Mouse (Mus musculus) urinary bladder, adult 18-20 months (tissue): Measurements from ENCODE around the gene Nsun3.
A peak's percentile ranks its signal among the peaks of the same experiment; 100 is the strongest.

ENCODE experiments used
- DNase-seq, 2 experiments: peaks; one replicate each; pipeline ENCODE4 v3.0.0; 2022; ENCODE audit warnings: low spot score in 2 of 2, mixed read lengths in 2 of 2

The Nsun3 gene

DNA sequence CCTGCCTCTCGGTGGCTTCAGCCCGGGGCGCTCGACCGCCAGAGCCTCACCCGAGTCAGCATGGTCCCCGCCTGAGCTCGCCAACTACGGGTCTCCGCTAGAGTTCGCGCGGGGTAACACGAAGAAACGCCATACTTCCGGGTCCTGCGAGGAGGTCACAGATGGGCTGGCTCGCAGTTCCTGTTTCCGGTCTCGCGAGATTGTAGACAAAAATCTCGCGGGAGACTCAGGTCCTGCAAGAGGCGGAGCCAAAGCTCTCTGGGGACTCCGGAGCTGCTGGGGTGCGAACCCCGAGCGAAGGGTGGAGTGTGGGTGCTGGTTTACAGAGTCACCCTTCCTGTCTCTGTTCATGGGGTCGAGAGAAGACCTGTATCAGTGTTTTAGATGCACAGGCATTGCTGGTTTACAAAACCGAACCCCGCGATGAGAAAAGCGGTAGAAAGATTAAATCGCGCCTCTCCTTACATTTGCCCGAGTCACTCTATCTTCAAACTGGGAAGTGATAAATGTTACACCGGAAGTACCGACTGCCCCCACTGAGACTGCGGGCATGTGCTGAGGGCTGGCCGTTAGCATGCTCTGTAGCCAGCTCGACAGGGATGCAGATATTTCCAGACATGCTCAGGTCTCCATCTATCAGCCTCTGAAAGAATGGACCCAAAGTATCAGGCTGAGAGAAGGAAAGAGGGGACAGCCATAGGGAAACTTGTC, at the start of gene Nsun3:
TSS of gene Nsun3 (minus strand) at position 198 of the 711 bp plus-strand sequence.
- DNase-seq: peak; percentile 67 to 90

DNA sequence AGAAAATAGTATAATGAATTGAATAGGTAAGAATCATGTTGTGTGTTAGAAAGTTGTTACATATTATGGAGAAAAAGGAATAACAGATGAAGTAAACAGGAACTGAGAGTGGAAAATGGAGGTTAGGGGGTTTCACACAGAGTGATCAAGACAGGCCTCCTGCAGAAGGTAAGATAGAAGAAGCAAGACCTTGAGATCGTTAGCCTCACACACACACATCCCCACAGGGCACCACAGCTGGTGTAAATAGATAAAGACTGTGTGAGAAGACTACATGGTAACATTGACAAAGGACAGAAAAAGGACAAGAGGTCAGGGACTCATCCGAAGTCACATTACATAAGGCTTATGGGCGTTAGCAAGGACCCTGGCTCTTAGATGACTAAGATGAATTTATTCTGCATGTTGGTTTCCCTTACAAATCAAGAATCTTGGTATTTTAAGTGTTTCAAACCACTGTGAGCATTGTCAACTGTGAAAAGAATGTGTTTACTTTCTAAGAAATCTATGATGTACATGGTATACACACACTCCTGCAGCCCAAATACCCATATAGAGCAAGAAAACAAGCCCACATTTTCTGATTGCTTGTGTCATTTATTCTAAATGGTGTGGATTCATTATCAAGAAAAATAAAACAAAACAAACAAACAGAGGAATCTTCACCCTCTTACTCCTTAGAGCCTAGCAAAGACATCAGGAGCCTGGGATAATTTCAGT, 47.6 kb upstream of the Nsun3 start:
- no peak for DNase-seq

DNA sequence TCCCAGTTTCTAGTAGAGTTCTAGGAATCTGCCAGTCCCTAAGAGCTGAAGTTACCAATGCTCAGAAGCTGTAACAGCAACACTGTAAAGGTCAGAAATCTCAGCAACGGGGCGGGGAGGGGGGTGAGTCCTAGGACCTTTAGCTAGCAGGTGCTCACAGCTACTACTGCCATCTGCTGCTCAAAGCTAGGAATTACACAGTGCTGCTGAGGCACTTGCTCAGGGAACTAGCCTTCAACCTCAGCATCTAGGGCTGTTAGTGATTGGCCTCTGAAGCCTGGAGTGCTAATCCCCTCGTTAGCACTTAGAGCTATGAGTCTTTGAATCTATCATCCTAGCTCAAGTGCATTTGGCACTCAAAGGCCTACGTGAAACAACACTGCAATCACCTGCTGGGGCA, 45.9 kb upstream of the Nsun3 start:
- no peak for DNase-seq

DNA sequence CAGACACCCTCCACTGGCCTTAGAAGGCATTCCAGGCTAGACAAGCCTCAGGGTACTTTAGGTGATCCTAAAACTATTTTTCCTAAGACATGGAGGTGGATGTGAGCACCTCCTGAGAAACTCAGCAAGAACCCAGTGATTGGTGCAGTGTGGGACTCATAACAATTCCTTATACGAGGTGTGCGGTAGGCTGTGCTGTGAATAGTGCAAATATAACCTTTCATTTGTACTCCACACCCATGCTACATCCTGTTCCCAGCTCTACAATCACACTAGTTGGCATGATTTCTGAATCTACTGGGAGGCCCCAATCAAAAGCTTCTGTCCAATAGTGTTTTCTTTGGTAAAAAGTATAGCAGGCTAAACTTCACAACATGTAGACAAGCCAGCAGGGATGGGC, 45.4 kb upstream of the Nsun3 start:
- DNase-seq: no peak

DNA sequence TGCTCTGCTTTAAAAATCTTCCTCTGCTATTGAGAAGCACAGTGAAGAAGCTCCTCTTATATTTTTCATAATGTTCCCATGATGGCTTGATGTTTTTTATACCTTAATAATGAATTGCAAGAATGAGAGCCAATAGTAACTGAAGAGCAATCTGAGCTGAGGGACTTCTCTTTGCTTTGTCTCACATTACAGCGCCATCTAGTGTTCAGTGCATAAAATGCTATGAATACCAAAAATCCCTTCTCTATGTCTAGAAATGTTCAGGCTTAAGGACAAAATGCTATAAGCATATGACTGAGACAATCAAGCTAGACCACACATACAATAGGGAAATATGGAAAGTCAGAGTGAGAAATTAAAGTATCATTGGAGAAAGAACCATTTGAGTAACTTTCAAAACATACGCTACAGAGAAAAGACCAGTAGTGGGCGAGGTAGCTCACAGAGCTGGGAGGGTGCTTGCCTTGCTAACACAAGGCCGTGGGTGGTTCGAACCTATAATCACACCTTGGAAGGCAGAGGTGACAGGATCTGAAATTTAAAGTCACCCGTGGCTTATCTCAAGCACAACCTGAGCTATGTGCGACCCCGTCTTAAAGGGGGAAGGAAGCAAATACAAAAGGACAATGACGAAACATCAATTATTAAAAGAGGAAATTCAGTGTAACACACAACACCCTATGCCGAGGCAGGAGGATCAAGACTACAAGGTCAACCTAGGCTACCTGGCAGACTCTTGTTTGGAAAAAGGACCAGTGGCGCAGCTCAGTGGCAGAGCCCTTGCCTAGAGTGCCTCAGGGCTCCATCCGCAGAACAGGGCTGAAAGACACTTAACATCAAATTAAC, 39.8 kb upstream of the Nsun3 start:
- no peak for DNase-seq

DNA sequence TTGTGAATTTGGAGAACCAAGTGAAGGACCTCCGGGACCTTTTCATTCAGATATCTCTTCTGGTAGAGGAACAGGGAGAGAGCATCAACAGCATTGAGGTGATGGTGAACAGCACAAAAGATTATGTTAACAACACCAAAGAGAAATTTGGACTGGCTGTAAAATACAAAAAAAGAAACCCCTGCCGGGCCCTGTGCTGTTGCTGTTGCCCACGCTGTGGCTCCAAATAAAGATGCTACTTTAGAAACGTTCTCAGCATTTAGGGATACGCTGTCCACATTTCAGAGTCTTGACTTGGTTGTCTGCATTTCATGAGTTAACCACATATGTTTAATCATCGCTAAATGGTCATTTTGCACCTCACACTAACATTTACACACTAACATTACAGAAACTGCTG, 35.9 kb upstream of the Nsun3 start:
- DNase-seq: no peak

DNA sequence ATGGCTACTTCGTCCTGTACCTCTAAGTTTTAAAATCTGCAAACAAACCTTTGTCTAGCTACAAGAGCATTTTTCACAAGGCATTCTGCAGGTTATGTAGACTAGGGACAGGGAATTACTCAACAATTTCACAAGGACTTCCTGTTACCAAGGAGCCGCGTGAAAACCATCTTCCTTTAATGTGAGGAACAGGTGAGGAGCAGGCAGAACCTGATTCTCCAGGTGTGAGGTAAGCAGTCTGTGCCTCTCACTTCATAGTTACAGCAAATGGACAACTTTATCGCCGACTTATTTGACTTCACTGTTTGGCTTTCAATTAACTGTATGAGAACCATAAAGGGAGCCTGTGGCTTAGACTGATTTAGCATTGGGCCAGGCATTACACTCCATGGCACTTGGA, 27.9 kb upstream of the Nsun3 start, which contains the start of gene Stx19:
TSS of gene Stx19 (plus strand) at position 186 of the 400 bp plus-strand sequence.
- DNase-seq: peak; percentile 21 to 53

DNA sequence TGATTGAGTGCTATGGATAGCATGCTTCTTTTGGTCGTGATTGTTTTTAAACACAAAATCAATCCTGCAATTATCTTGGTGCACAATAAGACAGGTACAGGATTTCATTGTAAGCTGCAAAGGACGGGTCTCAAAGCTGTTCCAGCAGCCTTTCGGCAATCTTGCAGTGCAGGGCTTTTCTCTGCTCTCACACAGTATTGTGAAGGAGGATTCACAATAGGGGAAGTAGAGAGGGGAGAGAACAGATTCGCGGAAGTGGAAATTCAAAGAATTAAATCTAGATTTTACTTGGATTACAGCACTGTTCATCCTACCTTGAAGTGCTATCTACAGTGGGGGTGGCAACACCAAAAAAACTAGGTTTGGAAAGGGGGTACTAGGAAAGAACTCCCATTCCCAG, 27.2 kb upstream of the Nsun3 start:
- DNase-seq: no peak

DNA sequence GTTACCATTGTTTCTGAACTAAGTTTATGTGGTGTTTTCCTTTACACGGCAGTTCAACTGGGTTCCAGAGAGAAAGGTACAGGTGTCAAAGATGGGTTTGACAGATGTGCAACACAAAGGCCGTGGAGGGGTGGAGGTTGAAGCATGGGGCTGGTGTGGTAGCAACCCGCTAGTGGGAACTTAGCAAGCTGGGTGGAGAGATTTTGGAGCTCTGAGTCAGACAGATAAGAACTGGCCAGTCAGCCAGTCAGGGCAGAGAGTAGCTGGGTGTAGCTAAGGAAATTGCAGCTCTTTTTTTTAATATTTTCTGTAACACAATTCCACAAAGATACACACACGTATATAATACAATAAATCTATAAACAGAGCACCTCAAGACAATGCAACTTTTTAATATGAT, 24.2 kb upstream of the Nsun3 start:
- DNase-seq: no peak

DNA sequence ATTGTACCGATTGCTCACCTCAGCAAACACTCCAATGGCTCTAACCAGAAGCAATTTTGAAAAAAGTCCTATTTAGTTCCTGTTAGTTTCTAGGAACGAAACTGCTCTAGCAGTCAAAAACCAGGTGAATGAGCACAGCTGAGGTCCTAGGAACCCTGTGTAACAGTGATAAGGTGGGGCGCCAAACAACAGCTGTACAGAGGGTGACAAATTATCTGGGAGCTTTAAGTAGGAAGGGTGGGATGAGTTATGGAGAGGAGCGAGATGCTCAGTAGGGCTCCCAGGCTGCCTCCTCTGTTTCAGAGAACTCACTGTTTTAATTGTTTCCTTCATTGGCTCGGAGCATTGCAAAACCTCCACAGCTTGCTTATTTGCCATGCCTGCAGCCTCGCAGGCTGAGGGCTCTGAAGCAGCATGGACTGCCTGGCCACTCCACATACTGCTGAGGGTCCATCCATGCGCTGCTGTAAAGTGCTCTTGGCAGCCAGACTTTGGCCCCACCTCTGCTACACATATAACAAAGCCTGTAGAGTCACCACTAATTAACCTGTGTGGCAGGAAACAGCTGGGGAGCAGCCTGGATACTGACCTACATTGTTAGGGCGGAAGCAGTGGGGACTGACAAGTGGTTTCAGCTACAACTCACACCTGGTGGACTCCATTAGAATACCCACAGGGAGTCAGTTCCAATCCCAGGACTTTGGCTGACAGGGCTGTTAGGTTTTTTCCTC, 20.8 kb upstream of the Nsun3 start:
- no peak for DNase-seq

DNA sequence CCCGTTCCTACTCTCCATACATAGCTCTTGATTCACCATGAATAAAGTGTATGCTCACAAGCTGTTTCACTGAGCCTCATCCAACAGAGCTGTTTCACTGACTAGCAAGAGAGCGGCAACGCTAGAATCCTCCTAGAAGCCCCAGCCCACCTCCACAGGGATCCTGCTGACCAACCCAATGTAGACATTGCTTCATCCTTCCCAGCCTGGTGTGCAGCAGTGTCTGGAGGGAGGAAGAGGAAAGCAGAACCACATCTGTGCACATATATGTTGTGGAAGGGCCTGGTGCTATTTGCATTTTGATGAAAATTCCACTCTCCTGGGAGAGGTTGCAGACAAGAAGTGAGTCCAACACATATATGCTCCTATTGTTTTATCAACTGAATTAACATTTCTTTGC, 18.0 kb upstream of the Nsun3 start:
- DNase-seq: no peak

DNA sequence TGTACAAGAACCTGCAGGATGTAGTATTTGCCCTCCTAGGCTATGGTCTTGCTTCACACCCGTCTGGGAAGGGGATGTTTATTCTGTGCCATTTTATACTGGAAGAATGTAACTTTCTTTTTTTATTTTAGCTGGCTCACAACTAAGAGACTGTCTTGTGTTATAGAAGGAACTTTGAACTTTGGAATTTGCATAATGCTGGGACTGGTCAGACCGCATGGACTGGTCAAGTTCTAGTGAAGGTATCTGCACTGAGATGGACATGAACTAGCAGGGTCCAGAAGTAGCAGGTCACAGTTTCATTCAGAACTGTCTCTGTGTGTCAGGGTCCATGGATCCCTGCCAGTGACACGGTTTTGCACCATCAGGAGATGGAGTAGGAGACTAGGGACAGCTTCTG, 13.2 kb upstream of the Nsun3 start:
- DNase-seq: no peak

DNA sequence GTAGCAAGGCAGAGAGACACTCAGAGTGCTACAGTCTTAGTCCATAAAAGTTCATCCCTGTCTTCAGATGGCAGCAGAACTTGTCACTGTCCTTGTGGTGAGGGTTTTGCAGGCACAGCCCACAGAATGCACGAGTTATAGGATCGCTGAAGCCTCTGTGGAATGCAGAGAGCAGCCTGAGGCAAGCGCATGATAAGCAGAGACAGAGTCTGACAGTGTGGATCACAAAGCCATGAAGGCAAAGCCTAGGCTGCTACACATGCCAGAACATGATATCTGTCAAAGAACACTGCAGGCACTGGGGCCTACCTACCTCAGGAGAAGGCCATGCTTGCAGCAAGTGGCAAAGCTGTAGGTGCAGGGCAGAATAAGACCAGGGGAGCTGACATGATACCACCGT, 12.8 kb upstream of the Nsun3 start:
- DNase-seq: no peak

DNA sequence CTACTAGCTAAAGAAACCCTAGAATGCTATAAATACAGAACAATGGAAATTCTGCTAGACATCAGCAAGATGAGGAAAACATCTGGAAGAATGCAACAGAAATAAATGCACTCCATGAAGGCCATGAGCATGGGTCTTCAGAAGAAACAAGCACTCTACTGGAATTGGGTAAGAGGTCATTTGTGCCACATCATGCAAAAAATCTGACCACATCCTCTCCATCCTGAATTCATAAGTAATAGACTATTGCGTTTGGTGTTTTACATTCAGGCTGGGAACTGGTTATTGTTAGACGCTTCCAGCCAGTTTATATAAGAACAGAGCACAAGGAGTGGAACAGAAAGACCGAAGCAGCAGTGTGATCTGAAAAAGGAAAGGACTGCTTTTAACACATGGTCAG, 12.2 kb upstream of the Nsun3 start:
- DNase-seq: no peak

DNA sequence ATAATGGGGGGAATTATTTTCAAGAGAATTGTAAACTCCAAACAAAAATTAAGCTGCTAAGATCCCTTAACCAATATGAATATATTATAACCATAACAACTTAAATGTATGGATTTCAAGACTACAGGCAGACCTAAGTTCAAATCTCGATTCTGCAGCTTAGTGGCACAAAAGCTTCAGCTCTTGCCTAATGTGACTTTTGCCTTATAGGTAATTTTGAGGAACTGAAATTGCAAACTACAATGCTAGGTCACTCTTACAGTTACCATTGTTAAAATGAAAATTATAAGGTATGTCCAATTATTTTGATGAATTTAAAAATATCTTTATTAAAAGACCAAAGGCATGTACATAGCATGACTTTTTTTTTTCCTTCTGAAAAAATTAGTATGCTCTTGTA, 10.0 kb upstream of the Nsun3 start:
- no peak for DNase-seq

DNA sequence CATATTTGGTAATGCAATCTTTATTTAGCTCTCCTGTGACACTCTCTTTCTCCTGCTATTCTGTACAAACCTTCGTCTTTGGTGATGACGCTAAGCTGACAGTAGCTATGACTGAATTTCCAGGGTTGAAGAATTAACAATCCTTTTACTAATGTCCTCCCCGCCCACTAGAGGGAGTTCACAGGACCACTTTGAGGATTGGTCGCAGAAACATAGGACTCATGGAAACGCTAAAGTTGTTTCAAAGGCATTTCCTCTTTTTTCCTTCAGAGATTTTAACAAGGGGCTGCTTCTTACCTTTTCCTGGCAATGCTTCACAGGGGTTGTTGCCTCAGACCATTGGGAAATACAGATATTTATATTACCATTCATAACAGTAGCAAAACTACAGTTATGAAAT, 4.4 kb downstream of the Nsun3 start:
- DNase-seq: no peak

DNA sequence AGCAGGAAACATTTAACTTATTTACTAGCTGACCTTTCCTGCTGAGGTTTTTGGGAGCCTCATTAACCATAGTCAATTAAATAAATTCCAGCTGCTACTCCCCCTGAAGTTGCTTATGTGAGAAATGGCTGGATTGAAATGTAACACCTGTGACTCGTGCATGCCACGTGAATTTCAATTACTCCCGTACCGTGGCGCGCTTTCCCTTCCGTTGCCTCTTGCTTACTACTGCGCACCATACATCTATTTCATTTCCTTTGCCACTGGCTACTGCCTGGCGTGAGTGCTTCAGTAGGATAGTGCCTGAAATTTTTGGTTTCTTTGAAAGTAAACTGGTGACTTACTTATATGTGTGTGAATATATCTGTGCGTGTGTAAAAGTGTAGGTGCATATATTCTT, 8.3 kb downstream of the Nsun3 start:
- DNase-seq: no peak

DNA sequence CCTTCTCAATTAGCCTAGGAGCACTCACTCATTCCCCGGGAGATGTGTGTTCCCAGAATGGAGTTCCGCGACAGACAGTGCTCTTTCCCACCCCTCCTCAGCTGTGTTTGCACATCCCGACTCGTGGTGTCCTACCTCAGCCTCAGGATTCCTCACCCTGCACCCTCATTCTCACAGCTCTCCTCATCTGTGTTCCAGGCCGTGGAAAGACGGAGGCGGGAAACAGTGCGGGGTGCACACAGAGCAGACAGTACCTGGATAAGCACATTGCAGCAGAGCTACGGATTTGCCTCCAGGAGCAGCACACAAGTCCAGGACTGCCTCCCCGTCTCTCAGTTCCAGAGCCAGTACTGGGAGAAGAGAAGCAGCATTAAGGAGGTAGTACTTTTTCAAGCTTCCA, 10.6 kb downstream of the Nsun3 start:
- DNase-seq: no peak

DNA sequence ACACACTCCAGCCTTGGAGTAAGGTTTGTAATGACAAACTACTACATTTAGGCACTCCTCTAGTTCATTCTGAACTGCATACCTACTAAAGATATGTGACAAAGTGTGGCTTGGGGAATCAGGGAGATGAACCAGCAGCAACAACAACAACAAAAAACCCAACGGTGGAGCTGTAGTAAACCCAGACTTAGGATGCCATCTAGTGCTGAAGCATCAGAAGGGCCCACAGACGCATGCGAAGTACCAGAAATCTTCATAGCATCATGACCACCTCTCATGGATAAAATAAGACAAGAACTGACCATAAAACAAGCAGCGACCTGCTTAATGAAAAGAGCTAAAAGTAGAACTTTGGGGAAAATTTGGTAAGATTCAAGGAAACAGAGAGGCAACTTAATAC, 13.2 kb downstream of the Nsun3 start:
- no peak for DNase-seq

DNA sequence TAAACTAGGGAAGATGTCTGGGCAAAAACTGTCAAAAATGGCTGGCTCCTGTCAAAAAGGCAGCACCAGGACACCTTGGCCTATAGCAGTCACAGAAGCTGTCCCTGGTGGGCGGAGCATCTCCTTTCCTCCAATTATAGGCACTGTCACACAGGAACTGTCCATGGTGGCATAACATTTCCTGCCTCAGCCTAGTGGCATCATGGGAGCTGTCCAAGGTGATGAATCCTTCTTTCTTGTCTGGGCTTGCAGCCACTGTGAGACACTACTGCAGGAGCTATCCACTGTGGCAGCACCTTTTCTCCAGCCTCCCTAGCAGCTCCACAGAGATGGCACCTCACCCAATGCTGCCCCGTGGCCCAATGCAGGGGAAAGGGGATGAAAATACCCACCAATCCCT, 28.3 kb downstream of the Nsun3 start:
- DNase-seq: no peak

DNA sequence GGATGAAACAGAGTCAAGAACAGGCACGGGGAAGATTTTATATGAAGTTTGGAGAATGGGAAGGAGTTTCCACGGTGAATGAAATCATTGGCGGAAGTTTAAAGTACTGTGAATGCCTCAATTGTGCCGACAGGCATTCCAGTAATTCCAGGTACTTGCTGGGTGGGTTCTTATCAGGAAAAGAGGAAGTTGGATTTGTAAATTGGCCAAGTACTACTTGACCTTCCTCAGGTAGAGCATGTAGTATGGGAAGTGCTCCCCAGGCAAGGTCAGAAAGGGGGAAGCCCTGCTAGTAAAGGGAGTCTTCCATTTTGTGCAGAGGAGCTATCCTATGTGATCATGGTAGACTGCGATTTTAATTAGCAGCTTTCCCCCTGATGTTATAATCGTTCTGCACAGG, 31.3 kb downstream of the Nsun3 start:
- DNase-seq: no peak

DNA sequence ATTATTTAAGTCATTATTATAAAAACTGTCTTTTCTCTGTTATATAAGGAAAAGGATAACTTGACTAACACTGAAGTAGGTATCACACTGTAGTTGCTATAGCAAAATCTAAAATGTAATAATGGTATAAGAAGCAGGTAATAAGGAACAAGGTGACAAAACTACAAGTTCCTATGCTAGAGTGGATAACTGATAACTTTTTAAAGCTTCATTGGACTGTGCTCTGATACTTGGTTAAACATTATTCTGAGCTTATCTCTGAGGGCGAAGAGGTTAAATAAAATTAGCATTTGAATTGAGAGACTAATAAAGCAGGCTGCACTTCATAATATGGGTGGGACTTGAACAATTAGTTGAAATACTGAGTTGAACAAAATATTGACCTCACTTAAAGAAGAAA, 33.0 kb downstream of the Nsun3 start:
- no peak for DNase-seq
